In the genomic region with DNA sequence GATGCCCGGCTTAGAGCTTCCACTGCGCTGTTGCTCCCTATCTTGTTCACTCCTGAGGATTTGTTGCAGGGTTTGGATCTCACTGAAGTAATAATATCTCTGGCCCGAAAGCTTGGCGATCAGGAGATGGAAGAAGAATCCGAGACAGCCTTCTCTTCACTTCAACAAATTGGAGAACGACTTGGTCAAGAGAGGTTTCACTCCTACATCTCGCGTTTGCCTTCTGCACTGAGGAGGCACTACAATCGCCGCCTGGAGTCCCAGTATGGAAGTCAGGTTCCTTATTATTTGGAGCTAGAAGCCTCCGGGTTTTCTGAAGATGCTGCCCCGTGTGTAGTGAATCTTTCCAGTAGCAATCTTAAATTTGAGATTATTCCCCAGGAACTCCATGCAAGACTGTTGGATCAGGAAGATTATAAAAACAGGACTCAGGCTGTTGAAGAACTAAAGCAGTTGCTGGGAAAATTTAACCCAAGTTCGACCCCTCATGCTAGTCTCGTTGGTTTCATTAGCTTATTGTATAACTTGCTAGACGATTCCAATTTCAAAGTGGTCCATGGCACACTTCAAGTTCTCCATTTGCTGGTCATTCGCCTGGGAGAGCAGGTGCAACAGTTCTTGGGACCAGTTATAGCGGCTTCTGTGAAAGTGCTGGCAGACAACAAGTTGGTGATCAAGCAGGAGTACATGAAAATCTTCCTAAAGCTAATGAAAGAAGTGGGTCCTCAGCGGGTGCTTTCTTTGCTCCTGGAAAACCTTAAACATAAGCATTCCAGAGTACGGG, we compare ENCODE assay signal across 7 mouse cellular contexts. TPM values are rescaled to one million over a fixed set of nuclear protein-coding genes. Genes with fewer than 3 reads are reported as not detected.
A peak's percentile ranks its signal among the peaks of the same experiment; 100 is the strongest.
DNase-seq lines count a peak whose midpoint lies in the region; ATAC-seq lines count a peak whose summit lies in the region.

No protein-coding gene starts in this region.

- no peaks in the 10 kb centered on the region; the same call in 1 of the 2 replicates for H3K4me1 ChIP-seq in brown adipose tissue, adult 24 weeks (ENCODE audit: control insufficient read depth, insufficient read depth, insufficient read length, low read length)
- H3K4me1 ChIP-seq in heart, embryonic 13.5 days = peaks cover 57% of the 10 kb centered on the region
- peaks cover 25% of the 10 kb centered on the region; the same call in 1 of the 2 replicates for H3K4me1 ChIP-seq in limb, embryonic 15.5 days
- peaks cover 16% of the 10 kb centered on the region for H3K4me1 ChIP-seq in neural tube, embryonic 11.5 days (ENCODE audit: control insufficient read depth, insufficient read depth, low read length)

- H3K4me2 ChIP-seq in heart, embryonic 13.5 days = peak overlapping the region; percentile 95
- peak overlapping the region; percentile 71 for H3K4me2 ChIP-seq in limb, embryonic 15.5 days
- H3K4me2 ChIP-seq in neural tube, embryonic 11.5 days (ENCODE audit: low read depth) = peak overlapping the region; percentile 87

- H3K9ac ChIP-seq in heart, embryonic 13.5 days = peak overlapping the region; percentile 97
- peak overlapping the region; percentile 81 for H3K9ac ChIP-seq in limb, embryonic 15.5 days
- H3K9ac ChIP-seq in neural tube, embryonic 11.5 days (ENCODE audit: low read length) = peak overlapping the region; percentile 65

- no peak for ATAC-seq in heart, embryonic 13.5 days (ENCODE audit: extremely low read depth, insufficient number of reproducible peaks, low FRiP score, low TSS enrichment)
- ATAC-seq in limb, embryonic 15.5 days (ENCODE audit: insufficient number of reproducible peaks, low FRiP score, low TSS enrichment, low read depth) = no peak
- ATAC-seq in neural tube, embryonic 11.5 days (ENCODE audit: insufficient read depth, low FRiP score, low TSS enrichment) = no peak

- H3K36me3 ChIP-seq in heart, embryonic 13.5 days = peaks cover 11% of the 10 kb centered on the region; the same call in 1 of the 2 replicates
- H3K36me3 ChIP-seq in limb, embryonic 15.5 days = no peaks in the 10 kb centered on the region
- no peaks in the 10 kb centered on the region for H3K36me3 ChIP-seq in neural tube, embryonic 11.5 days (ENCODE audit: control insufficient read depth, insufficient read depth, low read length)

- no peaks in the 10 kb centered on the region for H3K9me3 ChIP-seq in heart, embryonic 13.5 days
- no peaks in the 10 kb centered on the region for H3K9me3 ChIP-seq in limb, embryonic 15.5 days
- H3K9me3 ChIP-seq in neural tube, embryonic 11.5 days (ENCODE audit: control insufficient read depth, low read length) = no peaks in the 10 kb centered on the region

- no peaks in the 10 kb centered on the region for H3K27me3 ChIP-seq in heart, embryonic 13.5 days (replicated peaks)
- no peaks in the 10 kb centered on the region for H3K27me3 ChIP-seq in limb, embryonic 15.5 days
- no peaks in the 10 kb centered on the region for H3K27me3 ChIP-seq in neural tube, embryonic 11.5 days (ENCODE audit: control insufficient read depth, insufficient read depth, low read length)

- peak overlapping the region; percentile 84 for H3K4me3 ChIP-seq in brown adipose tissue, adult 24 weeks (ENCODE audit: insufficient read depth, low read depth, low read length)
- peak overlapping the region; percentile 96 for H3K4me3 ChIP-seq in heart, embryonic 13.5 days
- peak overlapping the region; percentile 77 for H3K4me3 ChIP-seq in limb, embryonic 15.5 days
- H3K4me3 ChIP-seq in neural tube, embryonic 11.5 days (ENCODE audit: low read depth, low read length) = peak overlapping the region; percentile 92

- WGBS in heart, embryonic 13.5 days = 3% methylated on average over 19 of the region's 19 CpGs
- WGBS in limb, embryonic 15.5 days = 2% methylated on average over 19 of the region's 19 CpGs
- 6% methylated on average over 19 of the region's 19 CpGs for WGBS in neural tube, embryonic 11.5 days

- DNase-seq in retina, embryonic 14.5 days (ENCODE audit: low spot score) = peak; percentile 29
- no peak for DNase-seq in retina, postnatal 1 day
- DNase-seq in neural tube, embryonic 11.5 days (ENCODE audit: low spot score) = peak; percentile 10
- DNase-seq in left cerebral cortex, adult 18-20 months (ENCODE audit: low spot score in 2 of 2) = no peak

- no peak overlapping the region for H3K27ac ChIP-seq in brown adipose tissue, adult 24 weeks (replicated peaks; ENCODE audit: low read depth, low read length)
- peak overlapping the region; percentile 92 for H3K27ac ChIP-seq in heart, embryonic 13.5 days (replicated peaks)
- H3K27ac ChIP-seq in limb, embryonic 15.5 days = peak overlapping the region; percentile 91; the same call in 1 of the 2 replicates
- H3K27ac ChIP-seq in neural tube, embryonic 11.5 days (ENCODE audit: low read depth, low read length) = no peak overlapping the region

RNA-seq across cellular contexts. Expression of gene Togaram1, which starts 1.2 kb away (rescaled TPM):
- 5.2 and 5.4 TPM in 2 replicates for polyA plus RNA-seq in brown adipose tissue, adult 24 weeks (2012; ENCODE audit: insufficient read depth, insufficient read length, missing spikeins)
- polyA plus RNA-seq in heart, embryonic 13.5 days (2015; fragmentation: Nextera tagmentation; extraction: Ambion mirVana) = 15.3 and 17.2 TPM in 2 replicates
- 21.3 and 22.3 TPM in 2 replicates for polyA plus RNA-seq in limb, embryonic 15.5 days (2015; fragmentation: Nextera tagmentation; extraction: Ambion mirVana)
- polyA plus RNA-seq in neural tube, embryonic 11.5 days (2014; fragmentation: Nextera tagmentation; extraction: Ambion mirVana) = 24.1 and 26.7 TPM in 2 replicates
- total RNA-seq in left cerebral cortex, adult 18-20 months (2021) = 10 to 100 TPM; 54.3 to 57.4 TPM

RNA-seq across cellular contexts. Expression of gene Klhl28, which starts 1.5 kb away (rescaled TPM):
- polyA plus RNA-seq in brown adipose tissue, adult 24 weeks (2012; ENCODE audit: insufficient read depth, insufficient read length, missing spikeins) = 3.7 and 5.0 TPM in 2 replicates
- polyA plus RNA-seq in heart, embryonic 13.5 days (2015; fragmentation: Nextera tagmentation; extraction: Ambion mirVana) = 8.7 and 10.1 TPM in 2 replicates
- polyA plus RNA-seq in limb, embryonic 15.5 days (2015; fragmentation: Nextera tagmentation; extraction: Ambion mirVana) = 15.3 and 16.4 TPM in 2 replicates
- 20.6 and 20.7 TPM in 2 replicates for polyA plus RNA-seq in neural tube, embryonic 11.5 days (2014; fragmentation: Nextera tagmentation; extraction: Ambion mirVana)
- 10 to 100 TPM; 24.5 to 26.6 TPM for total RNA-seq in left cerebral cortex, adult 18-20 months (2021)

RNA-seq across cellular contexts. Expression of gene Gm527, which starts 49.1 kb away (rescaled TPM):
- polyA plus RNA-seq in brown adipose tissue, adult 24 weeks (2012; ENCODE audit: insufficient read depth, insufficient read length, missing spikeins) = 3.7 and 5.3 TPM in 2 replicates
- polyA plus RNA-seq in heart, embryonic 13.5 days (2015; fragmentation: Nextera tagmentation; extraction: Ambion mirVana) = 2.3 and 2.5 TPM in 2 replicates
- polyA plus RNA-seq in limb, embryonic 15.5 days (2015; fragmentation: Nextera tagmentation; extraction: Ambion mirVana) = 2.0 and 3.1 TPM in 2 replicates
- 2.5 and 4.7 TPM in 2 replicates for polyA plus RNA-seq in neural tube, embryonic 11.5 days (2014; fragmentation: Nextera tagmentation; extraction: Ambion mirVana)
- 10 to 100 TPM; 17.3 to 18.6 TPM for total RNA-seq in left cerebral cortex, adult 18-20 months (2021)

Comparison
In these comparisons a context has a peak if more than half of its experiments do, and no peak if none do; other contexts are left out.
1. DNase-seq: peak in retina, embryonic 14.5 days (single experiment) and neural tube, embryonic 11.5 days (single experiment); none in retina, postnatal 1 day (single experiment) and left cerebral cortex, adult 18-20 months (0 of 2).
2. H3K27ac ChIP-seq: peak in heart, embryonic 13.5 days (single experiment) and limb, embryonic 15.5 days (single experiment); none in brown adipose tissue, adult 24 weeks (single experiment) and neural tube, embryonic 11.5 days (single experiment).
3. Peak in every context shown above with its lines, with median percentiles within 50 percentile points of each other: H3K4me3 ChIP-seq, H3K4me2 ChIP-seq and H3K9ac ChIP-seq.